Mouse (Mus musculus) MEL (cell line): ENCODE results near the gene Agtrap. TPM values are rescaled to one million over a fixed set of nuclear protein-coding genes. Genes with fewer than 3 reads are reported as not detected.

Source experiments
- DNase-seq: peaks from one replicate; pipeline ENCODE4 v3.0.0; 2011; ENCODE audit warnings: low read depth, low spot score
- H3K27ac ChIP-seq: 2 replicates; pipeline ENCODE4 v1.5.1; 2012; ENCODE audit warnings: low read depth, mild to moderate bottlenecking, control low read depth, low read length, moderate library complexity; ENCODE audit not compliant: control insufficient read depth
- H3K27me3 ChIP-seq, 2 experiments: fragments of 150-350 bp in 1 of 2; sonication (generic) in 1 of 2; 2 replicates each; pipeline ENCODE4 v1.6.1; 2012; ENCODE audit warnings: low read length in 2 of 2, mild to moderate bottlenecking in 2 of 2, improper control_type of control experiment in 1 of 2, moderate library complexity in 1 of 2; ENCODE audit not compliant: insufficient read depth in 2 of 2, control insufficient read depth in 1 of 2
- H3K36me3 ChIP-seq, 2 experiments: 2 replicates each; pipeline ENCODE4 v1.6.1; 2012 to 2014; ENCODE audit warnings: low read length in 2 of 2, improper control_type of control experiment in 1 of 2, inconsistent platforms in 1 of 2, mild to moderate bottlenecking in 1 of 2; ENCODE audit not compliant: insufficient read depth in 2 of 2, control insufficient read depth in 1 of 2
- H3K4me1 ChIP-seq, 2 experiments: fragments of 150-350 bp in 1 of 2; sonication (generic) in 1 of 2; 2 replicates each; pipeline ENCODE4 v1.6.1; 2012; ENCODE audit warnings: low read length in 2 of 2, improper control_type of control experiment in 1 of 2, mild to moderate bottlenecking in 1 of 2; ENCODE audit not compliant: insufficient read depth in 2 of 2, control insufficient read depth in 1 of 2
- H3K4me3 ChIP-seq, 2 experiments: fragments of 150-350 bp in 1 of 2; sonication (generic) in 1 of 2; 2 replicates each; pipeline ENCODE4 v1.5.1; 2012; ENCODE audit warnings: low read depth in 2 of 2, low read length in 2 of 2, mild to moderate bottlenecking in 2 of 2, moderate library complexity in 2 of 2, control low read depth in 1 of 2, improper control_type of control experiment in 1 of 2; ENCODE audit not compliant: control insufficient read depth in 1 of 2, insufficient read depth in 1 of 2
- H3K79me2 ChIP-seq: 2 replicates; pipeline ENCODE4 v1.6.1; 2012; ENCODE audit warnings: mild to moderate bottlenecking, low read length, moderate library complexity; ENCODE audit not compliant: control insufficient read depth, poor library complexity, insufficient read depth
- H3K9ac ChIP-seq: 2 replicates; pipeline ENCODE4 v1.6.1; 2012; ENCODE audit warnings: low read depth, mild to moderate bottlenecking, control low read depth, low read length, moderate library complexity; ENCODE audit not compliant: control insufficient read depth, poor library complexity, severe bottlenecking
- H3K9me3 ChIP-seq: fragments of 150-350 bp; sonication (generic); replicated peaks from 2 replicates; pipeline ENCODE4 v1.6.1; 2012; ENCODE audit warnings: mild to moderate bottlenecking, low read length, improper control_type of control experiment, moderate library complexity; ENCODE audit not compliant: insufficient read depth
- BHLHE40 ChIP-seq: IDR thresholded peaks from 2 replicates; pipeline ENCODE4 v1.6.1; 2012; ENCODE audit warnings: low read depth, mild to moderate bottlenecking, inconsistent platforms, low read length, improper control_type of control experiment, borderline replicate concordance
- CTCF ChIP-seq, 3 experiments: IDR thresholded peaks in 2 of 3; conservative IDR thresholded peaks in 1 of 3; 2 replicates each; pipeline ENCODE4 v1.5.1; 2011 to 2012; ENCODE audit warnings: low read length in 3 of 3, low read depth in 2 of 3, mild to moderate bottlenecking in 2 of 3, improper control_type of control experiment in 1 of 3, inconsistent platforms in 1 of 3, mixed read lengths in 1 of 3, moderate library complexity in 1 of 3; ENCODE audit not compliant: control insufficient read depth in 1 of 3, insufficient read depth in 1 of 3, poor library complexity in 1 of 3, severe bottlenecking in 1 of 3
- ELF1 ChIP-seq: IDR thresholded peaks from 2 replicates; pipeline ENCODE4 v1.6.1; 2014; ENCODE audit warnings: low read depth, mild to moderate bottlenecking, inconsistent platforms, low read length, improper control_type of control experiment, moderate library complexity
- EP300 ChIP-seq, 2 experiments: IDR thresholded peaks; 2 replicates each; pipeline ENCODE4 v1.6.1; 2011; ENCODE audit warnings: improper control_type of control experiment in 2 of 2, low read length in 2 of 2, low read depth in 1 of 2, mild to moderate bottlenecking in 1 of 2
- ETS1 ChIP-seq: IDR thresholded peaks from 2 replicates; pipeline ENCODE4 v1.6.1; 2012; ENCODE audit warnings: low read depth, mild to moderate bottlenecking, inconsistent platforms, low read length, improper control_type of control experiment, moderate library complexity
- HCFC1 ChIP-seq: IDR thresholded peaks from 2 replicates; pipeline ENCODE4 v1.6.1; 2012; ENCODE audit warnings: low read depth, mild to moderate bottlenecking, inconsistent platforms, low read length, improper control_type of control experiment, moderate library complexity
- JUND ChIP-seq: IDR thresholded peaks from 2 replicates; pipeline ENCODE4 v1.6.1; 2011; ENCODE audit warnings: low read depth, mild to moderate bottlenecking, improper control_type of control experiment, low read length
- KAT2A ChIP-seq: conservative IDR thresholded peaks from 2 replicates; pipeline ENCODE4 v1.6.1; 2012; ENCODE audit warnings: low read depth, low read length, improper control_type of control experiment, inconsistent platforms
- MAFK ChIP-seq: IDR thresholded peaks from 2 replicates; pipeline ENCODE4 v1.6.1; 2011; ENCODE audit warnings: low read depth, mild to moderate bottlenecking, low read length, improper control_type of control experiment, borderline replicate concordance
- MAX ChIP-seq: IDR thresholded peaks from 2 replicates; pipeline ENCODE4 v1.6.1; 2011; ENCODE audit warnings: low read length, improper control_type of control experiment
- MEF2A ChIP-seq: IDR thresholded peaks from 2 replicates; pipeline ENCODE4 v1.6.1; 2014; ENCODE audit warnings: low read depth, mild to moderate bottlenecking, inconsistent platforms, low read length, improper control_type of control experiment; ENCODE audit not compliant: poor library complexity, insufficient replicate concordance, severe bottlenecking; ENCODE audit errors: extremely low read depth
- NELFE ChIP-seq: IDR thresholded peaks from 2 replicates; pipeline ENCODE4 v1.6.1; 2011; ENCODE audit warnings: low read depth, low read length, improper control_type of control experiment
- NRF1 ChIP-seq: IDR thresholded peaks from 2 replicates; pipeline ENCODE4 v1.6.1; 2014; ENCODE audit warnings: low read depth, mild to moderate bottlenecking, inconsistent platforms, low read length, improper control_type of control experiment, moderate library complexity; ENCODE audit not compliant: poor library complexity, insufficient read depth, severe bottlenecking
- POLR2A ChIP-seq, 2 experiments: IDR thresholded peaks; 2 replicates each; pipeline ENCODE4 v1.6.1; 2011 to 2012; ENCODE audit warnings: low read length in 2 of 2, mild to moderate bottlenecking in 2 of 2, control low read depth in 1 of 2, improper control_type of control experiment in 1 of 2, low read depth in 1 of 2, moderate library complexity in 1 of 2; ENCODE audit not compliant: control insufficient read depth in 1 of 2, insufficient read depth in 1 of 2, poor library complexity in 1 of 2
- POLR2AphosphoS2 ChIP-seq: IDR thresholded peaks from 2 replicates; pipeline ENCODE4 v1.6.1; 2011; ENCODE audit warnings: low read length, improper control_type of control experiment
- POLR2AphosphoS5 ChIP-seq: IDR thresholded peaks from 2 replicates; pipeline ENCODE4 v1.6.1; 2012; ENCODE audit warnings: low read depth, borderline replicate concordance, mild to moderate bottlenecking, inconsistent platforms, low read length, moderate library complexity, mixed read lengths
- SIN3A ChIP-seq: IDR thresholded peaks from 2 replicates; pipeline ENCODE4 v1.6.1; 2012; ENCODE audit warnings: low read length, improper control_type of control experiment, inconsistent platforms
- TAL1 ChIP-seq: IDR thresholded peaks from 2 replicates; pipeline ENCODE4 v1.6.1; 2012; ENCODE audit warnings: mild to moderate bottlenecking, inconsistent platforms, low read length, moderate library complexity, mixed read lengths
- TBP ChIP-seq: IDR thresholded peaks from 2 replicates; pipeline ENCODE4 v1.8.0; 2011; ENCODE audit warnings: low read depth, low read length, improper control_type of control experiment
- USF1 ChIP-seq: IDR thresholded peaks from 2 replicates; pipeline ENCODE4 v1.6.1; 2014; ENCODE audit warnings: low read depth, mild to moderate bottlenecking, inconsistent platforms, low read length, improper control_type of control experiment, moderate library complexity
- ZC3H11A ChIP-seq: IDR thresholded peaks from 2 replicates; pipeline ENCODE4 v1.6.1; 2012; ENCODE audit warnings: low read depth, mild to moderate bottlenecking, inconsistent platforms, low read length, improper control_type of control experiment
- polyA plus RNA-seq, 2 experiments: library from polyadenylated mRNA; stranded (reverse) in 1 of 2; unstranded in 1 of 2; fragments of >175 nt in 1 of 2; fragments of >200 nt in 1 of 2; gene quantifications; 2 replicates each; pipeline versions ENCODE4 v1.2.1 to v1.2.4; 2012; ENCODE audit warnings: low replicate concordance in 2 of 2, low read depth in 1 of 2; ENCODE audit not compliant: insufficient read length in 2 of 2, insufficient read depth in 1 of 2, missing spikeins in 1 of 2
- total RNA-seq: library from RNA; depleted of rRNA; stranded (reverse); fragments of 300-350 nt; gene quantifications from 2 replicates; pipeline ENCODE4 v1.2.3, GENCODE M21; 2012

Gene Agtrap
- total and polyA plus RNA-seq, 3 experiments = 5.0 to 16.0 TPM; not detected in 1

DNA sequence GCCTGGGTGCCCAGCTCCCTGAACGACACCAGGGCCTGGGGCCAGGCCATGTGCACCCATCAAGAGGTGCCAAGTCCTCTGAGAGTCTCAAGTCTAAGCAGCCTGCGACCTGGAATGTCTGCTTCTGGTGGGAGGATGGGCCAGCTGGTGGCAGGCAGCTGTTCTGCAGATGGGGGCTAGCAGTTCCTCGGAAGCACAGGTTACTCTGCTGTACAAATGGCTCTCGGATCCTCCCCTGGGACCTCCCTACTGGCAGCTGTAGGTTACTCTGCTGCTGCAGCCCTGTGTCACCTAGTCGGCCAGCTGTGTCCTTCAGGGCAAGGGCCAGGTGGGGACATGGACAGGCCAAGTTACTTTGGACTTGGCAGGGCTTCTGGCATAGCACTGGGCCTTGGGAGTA, 16.3 kb downstream of the Agtrap start:
- no peaks in the 10 kb centered on the region for H3K36me3 ChIP-seq
- H3K9me3 ChIP-seq = no peaks in the 10 kb centered on the region
- H3K4me3 ChIP-seq = no peak overlapping the region
- DNase-seq = no peak
- no peaks in the 10 kb centered on the region for H3K79me2 ChIP-seq
- no peaks in the 10 kb centered on the region; a peak in 1 of 4 replicates for H3K4me1 ChIP-seq
- H3K27ac ChIP-seq = no peak overlapping the region
- H3K9ac ChIP-seq = no peak overlapping the region
- TF ChIP-seq MEF2A = no peak
- no peak for TF ChIP-seq ETS1
- no peak for TF ChIP-seq ELF1
- no peak for TF ChIP-seq SIN3A
- no peak for TF ChIP-seq CTCF (IDR thresholded peaks at IDR 0.05 in 2 of 3, conservative IDR thresholded peaks at IDR 0.05 in 1 of 3; ENCODE audit: control insufficient read depth in 1 of 3, insufficient read depth in 1 of 3, low read depth in 2 of 3, low read length in 3 of 3, poor library complexity in 1 of 3, severe bottlenecking in 1 of 3)
- no peak for TF ChIP-seq POLR2AphosphoS5
- TF ChIP-seq KAT2A = no peak
- no peak for TF ChIP-seq POLR2A (IDR thresholded peaks at IDR 0.05; ENCODE audit: control insufficient read depth in 1 of 2, insufficient read depth in 1 of 2, low read depth in 1 of 2, low read length in 2 of 2, poor library complexity in 1 of 2)
- no peak for TF ChIP-seq BHLHE40
- no peak for TF ChIP-seq MAFK
- no peak for TF ChIP-seq USF1
- no peak for TF ChIP-seq ZC3H11A
- no peak for TF ChIP-seq HCFC1
- TF ChIP-seq MAX = no peak
- no peak for TF ChIP-seq TAL1
- TF ChIP-seq EP300 (IDR thresholded peaks at IDR 0.05; ENCODE audit: low read depth in 1 of 2, low read length in 2 of 2) = no peak
- H3K27me3 ChIP-seq = no peaks in the 10 kb centered on the region

DNA sequence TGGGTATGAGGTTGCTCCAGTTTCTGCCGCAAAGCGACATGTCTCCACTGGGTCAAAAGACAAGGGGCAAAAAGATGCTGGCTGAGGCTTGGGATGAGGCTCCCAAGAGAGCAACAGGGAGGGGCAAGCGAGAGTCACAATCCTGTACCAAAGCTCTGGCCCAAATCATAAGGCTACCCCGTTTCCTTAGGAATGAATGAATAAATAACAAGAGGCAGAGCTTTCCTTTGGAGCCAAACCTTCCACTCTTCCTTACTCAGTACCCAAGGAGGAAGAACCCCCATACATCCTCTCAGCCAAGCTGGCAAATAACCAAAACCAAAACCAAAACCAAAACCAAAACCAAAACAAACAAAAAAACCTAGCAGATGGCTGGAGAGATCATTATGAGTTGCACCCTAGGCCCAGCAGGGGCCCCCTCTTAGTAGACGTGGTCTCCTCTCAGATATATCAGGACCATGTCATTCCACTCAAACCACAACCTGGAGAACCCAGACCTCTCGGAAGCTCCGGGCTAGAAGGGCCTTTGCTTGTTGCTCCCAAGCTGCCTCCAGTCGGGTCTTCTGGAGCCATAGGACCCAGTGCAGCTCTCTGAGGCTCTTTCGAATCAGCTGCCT, 18.1 kb downstream of the Agtrap start:
- Histone ChIP-seq H3K9me3 (no peaks in the 10 kb centered on the region), H3K27ac (no peak overlapping the region), H3K27me3 (no peaks in the 10 kb centered on the region), H3K4me3 (no peak overlapping the region)
- TF ChIP-seq NRF1 (no peak), NELFE (no peak), SIN3A (no peak), POLR2AphosphoS2 (no peak), TBP (no peak), JUND (no peak), TAL1 (no peak)
- TF ChIP-seq, all 39 proteins: peak for 0
- no peak for DNase-seq
- H3K4me1 ChIP-seq = no peaks in the 10 kb centered on the region; a peak in 1 of 4 replicates
- no peaks in the 10 kb centered on the region for H3K36me3 ChIP-seq
- H3K9ac ChIP-seq = no peak overlapping the region
- no peaks in the 10 kb centered on the region for H3K79me2 ChIP-seq
